Mouse (Mus musculus): Measurements from ENCODE around the gene Rho.

GRCm38 (mm10) chr6:115918615-115919014 is 12.9 kb upstream of the Rho start:
- TF ChIP-seq E2F4 (IDR thresholded peaks at IDR 0.05; ENCODE audit: insufficient read depth) = no peak
- TF ChIP-seq POLR2A (IDR thresholded peaks at IDR 0.05; ENCODE audit: insufficient read length, low read depth) = no peak
- no peak for TF ChIP-seq MAX (IDR thresholded peaks at IDR 0.05; ENCODE audit: low read depth)
- TF ChIP-seq USF1 (IDR thresholded peaks at IDR 0.05; ENCODE audit: low read depth) = no peak
- TF ChIP-seq CEBPB (IDR thresholded peaks at IDR 0.05; ENCODE audit: insufficient read depth, poor library complexity, severe bottlenecking) = no peak
- no peak for TF ChIP-seq MYOG (IDR thresholded peaks at IDR 0.05; ENCODE audit: control insufficient read depth in 1 of 3, insufficient read depth in 1 of 3, insufficient read length in 2 of 3, low read depth in 2 of 3)
- TF ChIP-seq POLR2AphosphoS2 (IDR thresholded peaks at IDR 0.05; ENCODE audit: insufficient read length, low read depth) = no peak
- TF ChIP-seq SRF (IDR thresholded peaks at IDR 0.05; ENCODE audit: control insufficient read depth, insufficient read length, low read depth) = no peak
- no peak for TF ChIP-seq REST (IDR thresholded peaks at IDR 0.05; ENCODE audit: insufficient read depth, insufficient read length)
- TF ChIP-seq TCF12 (IDR thresholded peaks at IDR 0.05; ENCODE audit: insufficient read depth, poor library complexity, severe bottlenecking) = no peak
